Mouse (Mus musculus) heart, embryonic 13.5 days (tissue): ENCODE results near the gene Syt11. TPM values are rescaled to one million over a fixed set of nuclear protein-coding genes. Genes with fewer than 3 reads are reported as not detected.

Experiments
- ATAC-seq: fragments of 200-750 bp; cut with Nextera tagmentation; 2 replicates; pipeline ENCODE4 v1.8.0; 2017; ENCODE audit warnings: moderate TSS enrichment; ENCODE audit not compliant: insufficient number of reproducible peaks, low FRiP score, low TSS enrichment; ENCODE audit errors: extremely low read depth
- H3K27ac ChIP-seq: fragments of 300-500 bp; sonication (generic); replicated peaks from 2 replicates; pipeline ENCODE4 v1.5.1; 2015; ENCODE audit warnings: moderate library complexity, mild to moderate bottlenecking, inconsistent platforms
- H3K27me3 ChIP-seq: fragments of 300-500 bp; sonication (generic); replicated peaks from 2 replicates; pipeline ENCODE4 v1.6.1; 2015; ENCODE audit warnings: mild to moderate bottlenecking, inconsistent platforms
- H3K36me3 ChIP-seq: fragments of 300-500 bp; sonication (generic); 2 replicates; pipeline ENCODE4 v1.6.1; 2015; ENCODE audit warnings: mild to moderate bottlenecking, inconsistent platforms
- H3K4me1 ChIP-seq: fragments of 300-500 bp; sonication (generic); 2 replicates; pipeline ENCODE4 v1.6.1; 2015; ENCODE audit warnings: inconsistent platforms
- H3K4me2 ChIP-seq: fragments of 300-500 bp; sonication (generic); 2 replicates; pipeline ENCODE4 v1.6.1; 2015; ENCODE audit warnings: inconsistent platforms, mild to moderate bottlenecking, moderate library complexity
- H3K4me3 ChIP-seq: fragments of 300-500 bp; sonication (generic); 2 replicates; pipeline ENCODE4 v1.5.1; 2015; ENCODE audit warnings: moderate library complexity, mild to moderate bottlenecking, inconsistent platforms
- H3K9ac ChIP-seq: fragments of 300-500 bp; sonication (generic); 2 replicates; pipeline ENCODE4 v1.6.1; 2015; ENCODE audit warnings: inconsistent platforms, mild to moderate bottlenecking, moderate library complexity
- H3K9me3 ChIP-seq: fragments of 300-500 bp; sonication (generic); 2 replicates; pipeline ENCODE4 v1.6.1; 2016; ENCODE audit warnings: inconsistent platforms
- polyA plus RNA-seq: library from polyadenylated mRNA; unstranded; fragments of >200 nt; fragmentation: Nextera tagmentation; extraction: Ambion mirVana; gene quantifications from 2 replicates; pipeline ENCODE4 v1.2.1, GENCODE M21; 2015

The Syt11 gene
- polyA plus RNA-seq, 1 experiment from 2014 or later: 12.8 TPM

DNA sequence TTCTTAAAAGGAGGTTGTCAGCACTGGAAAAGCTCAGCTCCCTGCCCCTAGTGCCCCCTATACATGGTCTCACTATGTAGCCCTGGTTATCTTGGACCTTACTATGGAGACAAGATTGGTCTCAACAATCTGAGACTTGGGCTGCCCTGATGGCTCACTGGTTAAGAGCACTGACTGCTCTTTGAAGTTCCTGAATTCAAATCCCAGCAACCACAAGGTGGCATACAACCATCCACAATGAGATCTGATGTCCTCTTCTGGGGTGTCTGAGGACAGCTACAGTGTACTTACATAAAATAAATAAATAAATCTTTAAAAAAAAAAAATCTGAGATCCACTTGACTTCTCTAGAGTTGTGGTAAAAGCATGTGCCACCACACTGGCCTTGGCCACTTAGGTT lies 79.4 kb downstream of the Syt11 start:
- ATAC-seq: no peak
- Histone ChIP-seq H3K9me3 (no peaks in the 10 kb centered on the region), H3K9ac (no peak overlapping the region), H3K4me3 (no peak overlapping the region), H3K27ac (no peak overlapping the region), H3K4me1 (peaks cover 6% of the 10 kb centered on the region), H3K27me3 (no peaks in the 10 kb centered on the region), H3K4me2 (no peak overlapping the region), H3K36me3 (peaks cover 98% of the 10 kb centered on the region)

Other genes with a start within 250 kb of the Syt11 start
- 9.9 and 10.1 TPM in 2 replicates for gene Mex3a, start 242.8 kb downstream of the Syt11 start, polyA plus RNA-seq
- 1.1 and 1.5 TPM in 2 replicates for gene Rab25, start 226.9 kb downstream of the Syt11 start, polyA plus RNA-seq
- gene Lamtor2, start 222.1 kb downstream of the Syt11 start, polyA plus RNA-seq: 131 and 150 TPM in 2 replicates
- 33.1 and 34.1 TPM in 2 replicates for gene Ubqln4, start 221.4 kb downstream of the Syt11 start, polyA plus RNA-seq
- 173 and 202 TPM in 2 replicates for gene Ssr2, start 199.3 kb downstream of the Syt11 start, polyA plus RNA-seq
- 73.1 and 73.4 TPM in 2 replicates for gene Arhgef2, start 169.2 kb downstream of the Syt11 start, polyA plus RNA-seq
- gene Rxfp4, start 122.0 kb downstream of the Syt11 start, polyA plus RNA-seq: not detected in 2 replicates
- gene Khdc4, start 89.4 kb downstream of the Syt11 start, polyA plus RNA-seq: 54.8 and 61.4 TPM in 2 replicates
- gene Rit1, start 58.3 kb downstream of the Syt11 start, polyA plus RNA-seq: 51.7 and 56.8 TPM in 2 replicates
- 6.4 and 7.4 TPM in 2 replicates for gene Gon4l, start 60.1 kb upstream of the Syt11 start, polyA plus RNA-seq
- gene Msto1, start 138.8 kb upstream of the Syt11 start, polyA plus RNA-seq: 48.6 and 52.3 TPM in 2 replicates
- 12.4 and 12.8 TPM in 2 replicates for gene Ash1l, start 175.5 kb upstream of the Syt11 start, polyA plus RNA-seq
- 125 and 132 TPM in 2 replicates for gene Dap3, start 176.0 kb upstream of the Syt11 start, polyA plus RNA-seq